Mouse (Mus musculus) CH12.LX (cell line): ENCODE measurements at regions not wholly inside any gene's neighbourhood (a gene's known extent, or its start where the extent isn't known, plus 50 kb on each side); places are given as distances from the start of the nearest gene placed in this dataset.

ENCODE experiments used
- DNase-seq: peaks from one replicate; pipeline ENCODE4 v3.0.0-alpha.2; 2013; ENCODE audit errors: extremely low read depth
- H3K27ac ChIP-seq: 2 replicates; pipeline ENCODE4 v1.5.1; 2012; ENCODE audit warnings: low read depth, mild to moderate bottlenecking, control low read depth, moderate library complexity; ENCODE audit not compliant: insufficient read depth
- H3K27me3 ChIP-seq: replicated peaks from 2 replicates; pipeline ENCODE3; 2012; ENCODE audit warnings: inconsistent platforms
- H3K36me3 ChIP-seq, 2 experiments: replicated peaks in 1 of 2; 2 replicates each; pipeline versions ENCODE3 to v1.6.1; 2012; ENCODE audit warnings: inconsistent platforms in 1 of 2, low read length in 1 of 2, mild to moderate bottlenecking in 1 of 2, mixed read lengths in 1 of 2, moderate library complexity in 1 of 2; ENCODE audit not compliant: control insufficient read depth in 1 of 2, insufficient read depth in 1 of 2
- H3K4me1 ChIP-seq, 2 experiments: 2 replicates each; pipeline ENCODE4 v1.6.1; 2012; ENCODE audit warnings: inconsistent platforms in 1 of 2, moderate library complexity in 1 of 2; ENCODE audit not compliant: insufficient read depth in 2 of 2, control insufficient read depth in 1 of 2
- H3K4me2 ChIP-seq: 2 replicates; pipeline ENCODE4 v1.6.1; 2012; ENCODE audit warnings: low read depth, mild to moderate bottlenecking, control low read depth; ENCODE audit not compliant: poor library complexity, insufficient read depth, severe bottlenecking
- H3K4me3 ChIP-seq, 3 experiments: fragments of 150-350 bp in 1 of 3; sonication (generic) in 1 of 3; replicated peaks in 1 of 3; 2 replicates each; pipeline versions ENCODE3 to v1.5.1; 2011 to 2012; ENCODE audit warnings: low read depth in 2 of 3, low read length in 2 of 3, mild to moderate bottlenecking in 2 of 3, moderate library complexity in 2 of 3, control low read depth in 1 of 3, improper control_type of control experiment in 1 of 3, inconsistent platforms in 1 of 3, mixed read lengths in 1 of 3; ENCODE audit not compliant: poor library complexity in 1 of 3
- H3K79me2 ChIP-seq: replicated peaks from 2 replicates; pipeline ENCODE4 v1.6.1; 2012; ENCODE audit warnings: mild to moderate bottlenecking, moderate library complexity; ENCODE audit not compliant: control insufficient read depth, poor library complexity, insufficient read depth, severe bottlenecking; ENCODE audit errors: extremely low read depth
- H3K9ac ChIP-seq: 2 replicates; pipeline ENCODE4 v1.6.1; 2012; ENCODE audit warnings: low read depth, mild to moderate bottlenecking, control low read depth, moderate library complexity; ENCODE audit not compliant: insufficient read depth
- H3K9me3 ChIP-seq: replicated peaks from 2 replicates; pipeline ENCODE3; 2012; ENCODE audit warnings: low read length, inconsistent platforms, mixed read lengths
- BHLHE40 ChIP-seq: IDR thresholded peaks from 2 replicates; pipeline ENCODE4 v1.6.1; 2011; ENCODE audit warnings: mild to moderate bottlenecking, low read depth, low read length, improper control_type of control experiment
- CHD1 ChIP-seq: IDR thresholded peaks from 2 replicates; pipeline ENCODE4 v1.6.1; 2012; ENCODE audit warnings: low read depth, low read length, improper control_type of control experiment, inconsistent platforms
- CHD2 ChIP-seq: IDR thresholded peaks from 2 replicates; pipeline ENCODE4 v1.6.1; 2011; ENCODE audit warnings: low read length, improper control_type of control experiment
- E2F4 ChIP-seq: IDR thresholded peaks from 2 replicates; pipeline ENCODE4 v1.6.1; 2011; ENCODE audit warnings: low read depth, low read length, improper control_type of control experiment; ENCODE audit not compliant: insufficient replicate concordance
- ELF1 ChIP-seq: IDR thresholded peaks from 2 replicates; pipeline ENCODE4 v1.6.1; 2014; ENCODE audit warnings: low read depth, mild to moderate bottlenecking, inconsistent platforms, low read length, improper control_type of control experiment
- ETS1 ChIP-seq: conservative IDR thresholded peaks from 2 replicates; pipeline ENCODE4 v1.6.1; 2012; ENCODE audit warnings: low read depth, mild to moderate bottlenecking, inconsistent platforms, low read length, improper control_type of control experiment, moderate library complexity
- JUND ChIP-seq: conservative IDR thresholded peaks from 2 replicates; pipeline ENCODE4 v1.6.1; 2011; ENCODE audit warnings: low read depth, low read length, improper control_type of control experiment
- MAZ ChIP-seq: IDR thresholded peaks from 2 replicates; pipeline ENCODE4 v1.6.1; 2012; ENCODE audit warnings: low read depth, mild to moderate bottlenecking, inconsistent platforms, low read length, improper control_type of control experiment, moderate library complexity
- MEF2A ChIP-seq: IDR thresholded peaks from 2 replicates; pipeline ENCODE4 v1.6.1; 2014; ENCODE audit warnings: low read depth, mild to moderate bottlenecking, inconsistent platforms, low read length, improper control_type of control experiment, borderline replicate concordance
- NELFE ChIP-seq: IDR thresholded peaks from 2 replicates; pipeline ENCODE4 v1.6.1; 2011; ENCODE audit warnings: low read depth, low read length, improper control_type of control experiment
- PAX5 ChIP-seq: IDR thresholded peaks from 2 replicates; pipeline ENCODE4 v1.6.1; 2012; ENCODE audit warnings: low read length, inconsistent platforms, mixed read lengths
- POLR2A ChIP-seq: IDR thresholded peaks from 2 replicates; pipeline ENCODE4 v1.6.1; 2011; ENCODE audit warnings: low read depth, mild to moderate bottlenecking, improper control_type of control experiment, low read length
- SIN3A ChIP-seq: IDR thresholded peaks from 2 replicates; pipeline ENCODE4 v1.6.1; 2012; ENCODE audit warnings: low read length, improper control_type of control experiment, inconsistent platforms
- SMC3 ChIP-seq: IDR thresholded peaks from 2 replicates; pipeline ENCODE4 v1.6.1; 2011; ENCODE audit warnings: low read depth, low read length, improper control_type of control experiment
- TBP ChIP-seq: conservative IDR thresholded peaks from 2 replicates; pipeline ENCODE4 v1.6.1; 2011; ENCODE audit warnings: low read depth, low read length, improper control_type of control experiment
- UBTF ChIP-seq: IDR thresholded peaks from 2 replicates; pipeline ENCODE4 v1.6.1; 2012; ENCODE audit warnings: low read depth, mild to moderate bottlenecking, inconsistent platforms, low read length, improper control_type of control experiment, moderate library complexity
- USF2 ChIP-seq: conservative IDR thresholded peaks from 2 replicates; pipeline ENCODE4 v1.6.1; 2011; ENCODE audit warnings: low read depth, low read length, improper control_type of control experiment
- ZMIZ1 ChIP-seq: IDR thresholded peaks from 2 replicates; pipeline ENCODE4 v1.6.1; 2012; ENCODE audit warnings: low read depth, mild to moderate bottlenecking, inconsistent platforms, low read length, improper control_type of control experiment
- dilution Hi-C: fragments of 300-500 bp; cut with MboI; formaldehyde crosslinking; loops from 2 replicates; pipeline ENCODE4 v1.14.3; 2020; ENCODE audit warnings: low sequenced_read_pairs; ENCODE audit not compliant: extremely low pct_unique_long_range_greater_than_20kb, extremely low pct_ligation_motif_present
- in situ Hi-C: fragments of 300-500 bp; cut with MboI; formaldehyde crosslinking; loops from 3 replicates; pipeline ENCODE4 v1.14.3; 2019; ENCODE audit warnings: low sequenced_read_pairs, low pct_ligation_motif_present, low pct_unique_long_range_greater_than_20kb, mixed read lengths

DNA sequence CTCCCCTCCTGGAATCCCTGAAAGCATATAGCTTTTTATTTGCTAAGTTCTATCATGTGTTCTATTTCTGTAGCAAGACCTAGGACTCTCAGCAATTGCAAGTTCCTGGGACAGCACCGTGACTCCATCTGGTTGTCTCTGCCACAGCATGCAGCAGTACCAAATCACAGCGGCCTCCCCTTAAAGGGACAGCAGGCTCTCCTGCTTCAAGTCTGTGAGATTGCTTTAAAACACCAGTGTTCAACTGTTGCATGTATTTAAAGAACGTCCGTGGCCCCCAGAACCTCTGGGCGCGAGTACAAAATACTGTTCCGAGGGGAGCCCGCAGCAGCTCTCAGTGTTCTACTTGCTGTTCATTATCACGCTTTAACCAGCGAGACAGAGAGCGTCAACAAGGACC is 346.0 kb upstream of the Jarid2 start:
- in situ Hi-C loops (no loop called here), dilution Hi-C loops (no loop called here)
- Histone ChIP-seq H3K9ac (no peak overlapping the region), H3K27me3 (no peaks in the 10 kb centered on the region), H3K4me1 (peaks cover 0 to 28% of the 10 kb centered on the region in 2 experiments; a peak in 3 of 4 replicates), H3K9me3 (no peaks in the 10 kb centered on the region), H3K36me3 (no peaks in the 10 kb centered on the region), H3K4me2 (no peak overlapping the region), H3K79me2 (no peaks in the 10 kb centered on the region), H3K4me3 (no peak overlapping the region), H3K27ac (no peak overlapping the region)
- peak; percentile 52 for DNase-seq
- TF ChIP-seq ELF1 (0 out of 2 replicates have a peak, but pooled peaks have one; percentile 8), BHLHE40 (no peak), SIN3A (no peak), PAX5 (no peak), CHD2 (no peak), ETS1 (no peak), MAZ (no peak), SMC3 (no peak), UBTF (no peak), E2F4 (no peak), ZMIZ1 (no peak), CHD1 (no peak), POLR2A (no peak), JUND (no peak), MEF2A (peak; percentile 60; the same call in 1 of the 2 replicates), NELFE (no peak)

DNA sequence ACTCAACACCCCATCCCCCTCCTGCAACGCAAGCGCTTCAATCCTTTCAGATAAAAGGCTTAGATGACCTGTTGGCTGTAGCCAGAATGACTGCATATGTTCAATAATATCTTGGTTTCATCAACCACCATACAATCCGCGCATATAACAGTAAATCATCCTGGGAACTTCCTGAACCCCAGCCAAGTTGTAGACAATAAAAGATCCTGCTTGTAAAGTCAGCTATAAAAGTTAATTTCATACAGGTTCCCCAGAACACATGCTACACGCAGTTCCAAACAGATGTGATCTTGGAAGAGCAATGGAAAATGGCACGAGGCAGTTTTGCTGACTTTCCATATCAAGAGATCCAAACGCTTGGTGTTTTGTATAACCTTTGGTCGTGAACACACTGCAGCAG is 342.5 kb upstream of the Jarid2 start:
- dilution Hi-C loops (no loop called here), in situ Hi-C loops (no loop called here)
- peaks cover 0 to 25% of the 10 kb centered on the region in 2 experiments; a peak in 3 of 4 replicates for H3K4me1 ChIP-seq
- H3K79me2 ChIP-seq: no peaks in the 10 kb centered on the region
- H3K9ac ChIP-seq: no peak overlapping the region
- TF ChIP-seq CHD2 (no peak), TBP (no peak), USF2 (no peak), JUND (no peak), SMC3 (no peak)
- no peaks in the 10 kb centered on the region for H3K36me3 ChIP-seq
- no peak for DNase-seq
- no peak overlapping the region for H3K27ac ChIP-seq
- H3K27me3 ChIP-seq: no peaks in the 10 kb centered on the region
- H3K4me2 ChIP-seq: no peak overlapping the region
- H3K9me3 ChIP-seq: no peaks in the 10 kb centered on the region
- H3K4me3 ChIP-seq: no peak overlapping the region
